Mouse (Mus musculus) layer of hippocampus, postnatal 14 days (tissue): Measurements from ENCODE around the gene Gabrg1. TPM values are rescaled to one million over a fixed set of nuclear protein-coding genes. Genes with fewer than 3 reads are reported as not detected.

Experiments used
- DNase-seq, 2 experiments: peaks; one replicate each; pipeline ENCODE4 v3.0.0; 2021 to 2022; ENCODE audit warnings: low spot score in 2 of 2, mixed read lengths in 1 of 2
- long read RNA-seq, 2 experiments: library from polyadenylated mRNA; stranded (forward); transcript quantifications; one replicate each; pipeline ENCODE4 v2.0.0; 2021
- total RNA-seq, 2 experiments: library from RNA; stranded (reverse); gene quantifications; 2 replicates each; pipeline ENCODE4 v1.2.3; 2021

The Gabrg1 gene
- total RNA-seq: 10 to 100 TPM; 17.0 to 21.3 TPM
- long read RNA-seq, experiment 1, full-length matches to known transcripts: 22 of 24 reads
- long read RNA-seq, experiment 1, partial matches to known transcripts: 2 of 24 reads
- long read RNA-seq, experiment 1, other reads (novel, unspliced or antisense): 0 of 24 reads
- long read RNA-seq, experiment 2, full-length matches to known transcripts: 14 of 19 reads
- long read RNA-seq, experiment 2, partial matches to known transcripts: 1 of 19 reads
- long read RNA-seq, experiment 2, other reads (novel, unspliced or antisense): 4 of 19 reads

DNA sequence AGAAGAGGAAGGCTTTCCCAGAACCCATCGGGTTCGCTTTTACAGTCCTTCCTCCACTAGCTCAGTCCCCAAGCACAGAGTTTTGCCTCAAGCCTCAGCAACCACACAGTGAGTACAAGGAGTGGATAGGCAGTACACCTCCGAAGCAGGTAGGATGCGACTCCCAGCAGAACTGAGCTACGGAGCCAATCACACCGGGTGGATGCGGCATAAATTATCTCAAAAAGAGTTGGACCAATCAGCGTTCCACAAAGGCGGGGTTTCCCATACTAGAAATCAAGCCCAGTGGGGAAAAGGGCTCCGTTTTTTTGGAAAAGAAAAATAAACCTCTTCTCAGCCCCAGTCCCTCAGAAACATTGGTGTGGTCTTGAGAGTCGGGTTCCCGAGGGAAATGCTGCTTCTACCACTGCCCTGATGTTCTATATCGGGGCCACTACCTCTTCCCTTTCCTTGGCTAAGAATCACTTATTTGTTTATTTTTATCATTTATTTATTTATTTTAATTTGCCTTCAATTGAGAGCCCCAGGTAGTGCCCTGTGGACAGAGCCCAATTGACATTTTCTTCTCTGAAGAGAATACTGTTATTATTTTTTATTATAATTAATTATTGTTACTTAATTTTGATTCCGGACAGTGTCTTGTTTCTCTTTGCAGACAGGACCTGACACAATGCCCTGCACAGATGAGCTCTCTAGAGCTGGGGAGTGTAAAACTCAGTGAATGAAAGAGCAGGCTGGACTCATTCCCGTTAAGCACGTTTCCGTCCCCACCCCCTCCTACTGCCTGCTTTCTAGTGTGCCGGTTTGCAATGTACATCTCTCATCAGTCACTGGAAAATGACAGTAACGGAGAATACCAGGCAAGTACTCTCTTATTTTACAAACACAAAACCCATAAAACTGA, at the start of gene Gabrg1:
Gabrg1 (minus strand) TSS at position 426 of the 904 bp plus-strand sequence.
- peak; percentile 61 to 80 for DNase-seq

DNA sequence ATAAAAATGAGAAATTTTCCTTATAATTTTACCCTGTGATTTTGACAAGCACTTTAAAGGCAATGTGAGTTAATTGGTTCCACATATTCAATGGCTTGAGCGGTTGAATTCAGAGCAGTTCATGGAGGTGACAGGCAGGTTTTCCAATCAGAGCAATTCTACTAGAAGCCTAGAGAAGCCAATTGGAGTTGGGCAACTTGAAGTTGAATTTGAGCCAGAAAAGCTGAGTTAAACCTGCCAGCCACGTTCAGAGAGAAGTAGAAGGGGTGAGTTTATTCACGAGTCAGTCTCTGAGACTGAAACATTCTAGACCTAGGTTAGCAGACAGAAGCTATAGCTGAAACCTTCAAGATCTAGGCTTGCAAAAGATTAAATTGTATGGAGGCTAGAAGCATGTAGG, 41.6 kb upstream of the Gabrg1 start:
- no peak for DNase-seq

DNA sequence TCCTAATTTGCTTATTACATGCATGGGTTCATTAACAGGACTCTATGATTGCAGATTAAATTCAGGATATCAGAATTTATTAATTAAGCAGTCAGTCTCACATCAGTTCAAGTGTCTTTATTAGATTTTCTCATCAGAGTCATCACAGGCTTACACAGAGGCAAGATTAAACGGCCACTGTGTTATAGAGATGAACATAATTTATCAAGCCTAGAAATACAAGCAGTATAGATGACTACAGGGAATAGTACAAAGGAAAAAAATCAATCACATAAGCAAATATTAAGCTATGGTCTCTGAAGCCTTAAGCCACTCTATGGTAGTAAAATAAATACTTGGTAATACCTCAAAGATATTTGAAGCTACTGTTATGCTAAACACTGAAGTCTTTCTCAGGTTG, 27.7 kb upstream of the Gabrg1 start:
- no peak for DNase-seq

DNA sequence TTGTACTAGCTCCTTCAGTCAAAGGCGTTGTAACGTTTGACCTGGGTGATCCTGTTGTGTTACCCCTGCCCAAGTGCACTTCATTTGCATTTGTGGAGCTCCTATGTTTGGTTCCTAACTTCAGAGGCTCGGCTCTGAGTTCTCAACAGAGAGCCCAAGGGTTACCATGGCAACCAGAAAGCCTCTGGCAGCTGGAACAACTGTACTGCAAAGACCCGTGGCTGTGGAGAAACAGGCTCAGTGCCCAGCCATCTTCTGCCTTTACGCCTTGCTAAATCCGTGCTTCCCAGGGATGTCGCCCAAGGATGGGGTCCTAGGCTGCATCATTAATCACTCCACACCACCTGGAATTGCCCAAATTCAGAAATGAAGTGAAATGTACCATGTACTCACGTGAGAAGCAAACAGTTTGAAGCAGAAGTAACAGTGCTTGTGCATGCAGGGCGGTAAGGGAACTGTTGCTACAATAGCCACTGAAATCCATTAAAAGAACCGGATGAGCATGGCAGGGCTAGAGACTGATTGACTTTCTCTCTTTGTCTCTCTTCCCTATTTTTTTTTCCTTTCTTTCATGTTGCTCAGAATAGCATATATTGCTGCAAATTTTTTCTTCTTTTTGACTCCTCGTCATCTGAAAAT, 798 bp upstream of the Gabrg1 start:
- DNase-seq: peak; percentile 56 to 70

DNA sequence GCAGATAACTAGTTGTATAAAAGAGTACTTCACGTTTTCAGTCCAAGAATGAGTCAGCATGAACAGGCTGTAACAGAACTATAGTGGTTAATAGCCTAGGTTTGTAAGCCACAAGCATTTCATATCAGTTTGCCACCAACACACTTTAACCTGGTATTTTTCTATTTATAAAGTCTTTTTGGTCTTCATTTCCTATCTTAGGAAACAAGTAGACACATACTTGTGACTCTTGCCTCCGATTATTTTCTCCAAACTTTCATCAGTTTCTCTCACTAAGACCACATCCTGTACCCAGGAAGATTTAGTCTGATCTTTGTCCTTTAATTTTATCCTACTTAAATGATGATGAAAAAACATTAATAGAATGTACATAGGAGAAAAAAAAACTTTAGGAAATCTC, 23.7 kb downstream of the Gabrg1 start:
- no peak for DNase-seq

DNA sequence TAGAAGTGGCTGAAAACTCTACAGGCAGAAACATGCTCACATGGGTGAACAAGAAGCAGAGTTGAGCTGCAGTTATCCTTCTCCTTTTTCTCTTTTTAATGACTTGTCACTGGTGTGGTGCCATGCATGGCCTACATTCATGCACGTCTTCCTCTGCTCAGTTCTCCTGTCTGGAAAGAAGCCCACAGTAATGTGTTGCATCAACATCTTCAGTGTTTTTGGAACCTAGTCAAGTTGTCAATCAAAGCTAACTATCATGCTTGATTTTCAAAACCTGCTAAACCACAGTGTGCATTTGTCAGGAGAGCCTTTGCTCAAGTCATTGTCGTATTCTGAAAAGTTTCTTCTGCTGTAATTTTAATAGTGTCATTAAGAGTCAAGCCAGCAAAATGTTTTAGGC, 106.3 kb downstream of the Gabrg1 start:
- no peak for DNase-seq

DNA sequence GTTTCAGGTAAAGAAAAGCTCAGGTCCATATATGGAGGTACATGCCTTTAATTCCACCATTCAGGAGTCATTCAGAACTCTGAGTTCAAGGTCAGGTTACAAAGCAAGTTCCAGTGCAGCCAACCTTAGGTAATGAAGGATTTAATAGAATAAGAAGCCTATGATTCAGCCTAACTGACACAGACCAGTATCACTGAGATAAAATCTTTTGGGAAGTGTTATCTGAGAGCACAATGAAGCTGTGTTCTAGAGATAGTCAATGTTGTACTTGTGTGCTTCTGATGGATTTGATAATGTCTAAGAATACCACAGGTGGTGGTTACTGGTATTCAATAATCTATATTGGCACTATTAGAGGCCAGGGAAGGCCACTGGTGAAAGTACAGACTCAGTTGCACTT, 138.1 kb downstream of the Gabrg1 start:
- no peak for DNase-seq
